Mouse (Mus musculus) adrenal gland, postnatal 25 days (tissue): ENCODE data around the gene Phgr1. TPM values are rescaled to one million over a fixed set of nuclear protein-coding genes. Genes with fewer than 3 reads are reported as not detected.

Experiments
- DNase-seq: peaks from one replicate; pipeline ENCODE4 v3.0.0; 2021; ENCODE audit warnings: mixed read lengths
- long read RNA-seq: library from polyadenylated mRNA; stranded (forward); transcript quantifications from one replicate; pipeline ENCODE4 v2.0.0, GENCODE M21; 2021
- total RNA-seq: library from RNA; stranded (reverse); gene quantifications from 2 replicates; pipeline ENCODE4 v1.2.3, GENCODE M21; 2021

Gene Phgr1
- total RNA-seq: not detected in 2 replicates
- long read RNA-seq: 0 reads

GRCm38 (mm10) chr2:118772158-118772874, at the start of gene Phgr1:
TSS of gene Phgr1 (plus strand) at chr2:118772769.
- no peak for DNase-seq

GRCm38 (mm10) chr2:118723693-118724486, 48.7 kb upstream of the Phgr1 start:
- DNase-seq: no peak

GRCm38 (mm10) chr2:118725511-118725910, 47.1 kb upstream of the Phgr1 start:
- peak; percentile 30 for DNase-seq

- DNase-seq: no peak
Observed at GRCm38 (mm10) chr2:118726873-118727272, 45.7 kb upstream of the Phgr1 start.

GRCm38 (mm10) chr2:118727911-118728310, 44.7 kb upstream of the Phgr1 start:
- DNase-seq: no peak

GRCm38 (mm10) chr2:118728337-118728736, 44.2 kb upstream of the Phgr1 start, which contains the start of gene Plcb2:
TSS of gene Plcb2 (minus strand) at chr2:118728438.
- no peak for DNase-seq

- no peak for DNase-seq
Observed at GRCm38 (mm10) chr2:118729194-118729593, 43.4 kb upstream of the Phgr1 start.

GRCm38 (mm10) chr2:118729816-118730621, 42.5 kb upstream of the Phgr1 start:
- no peak for DNase-seq

- peak; percentile 87 for DNase-seq
Observed at GRCm38 (mm10) chr2:118730622-118730915, 42.0 kb upstream of the Phgr1 start.

- no peak for DNase-seq
Observed at GRCm38 (mm10) chr2:118731981-118732380, 40.6 kb upstream of the Phgr1 start.

GRCm38 (mm10) chr2:118733341-118733740, 39.2 kb upstream of the Phgr1 start:
- DNase-seq: no peak

- no peak for DNase-seq
Observed at GRCm38 (mm10) chr2:118740341-118740740, 32.2 kb upstream of the Phgr1 start.

- DNase-seq: no peak
Observed at GRCm38 (mm10) chr2:118741183-118741582, 31.4 kb upstream of the Phgr1 start.

GRCm38 (mm10) chr2:118743261-118743943, 29.2 kb upstream of the Phgr1 start:
- no peak for DNase-seq

GRCm38 (mm10) chr2:118744621-118745020, 27.9 kb upstream of the Phgr1 start:
- DNase-seq: no peak

- peak; percentile 93 for DNase-seq
Observed at GRCm38 (mm10) chr2:118745232-118745884, 27.2 kb upstream of the Phgr1 start, which contains the start of gene Inafm2. TSS of gene Inafm2 (plus strand) at chr2:118745758.

- DNase-seq: peak; percentile 38
Observed at GRCm38 (mm10) chr2:118745915-118746901, 26.4 kb upstream of the Phgr1 start.

GRCm38 (mm10) chr2:118747301-118747960, 25.1 kb upstream of the Phgr1 start:
- peak; percentile 62 for DNase-seq

- no peak for DNase-seq
Observed at GRCm38 (mm10) chr2:118749341-118749884, 23.2 kb upstream of the Phgr1 start.
